Mouse (Mus musculus) embryonic facial prominence, embryonic 10.5 days (tissue): ENCODE data around the gene Podnl1. TPM values are rescaled to one million over a fixed set of nuclear protein-coding genes. Genes with fewer than 3 reads are reported as not detected.

Source experiments
- DNase-seq: peaks from one replicate; pipeline ENCODE4 v3.0.0-alpha.2; 2017; ENCODE audit warnings: low spot score
- H3K27ac ChIP-seq: fragments of 300-500 bp; sonication (generic); replicated peaks from 2 replicates; pipeline ENCODE4 v1.5.1; 2016; ENCODE audit warnings: mild to moderate bottlenecking
- H3K27me3 ChIP-seq: fragments of 300-500 bp; sonication (generic); replicated peaks from 2 replicates; pipeline ENCODE4 v1.6.1; 2016; ENCODE audit warnings: low read depth, mild to moderate bottlenecking; ENCODE audit not compliant: poor library complexity, severe bottlenecking
- H3K36me3 ChIP-seq: fragments of 300-500 bp; sonication (generic); replicated peaks from 2 replicates; pipeline ENCODE4 v1.6.1; 2016; ENCODE audit warnings: mild to moderate bottlenecking, moderate library complexity
- H3K4me1 ChIP-seq: fragments of 300-500 bp; sonication (generic); 2 replicates; pipeline ENCODE4 v1.6.1; 2016
- H3K4me3 ChIP-seq: fragments of 300-500 bp; sonication (generic); 2 replicates; pipeline ENCODE4 v1.5.1; 2016; ENCODE audit warnings: mild to moderate bottlenecking, moderate library complexity
- H3K9me3 ChIP-seq: fragments of 300-500 bp; sonication (generic); 2 replicates; pipeline ENCODE4 v1.6.1; 2016; ENCODE audit warnings: mild to moderate bottlenecking
- WGBS: fragments of 180-500 bp; shearing (Covaris S2); methylation state at CpG from one replicate; pipeline ENCODE4 v1.1.7; 2016; 5-methylcytosine and 5-hydroxymethylcytosine counted together
- microRNA counts: library from miRNA; unstranded; fragments of <30 nt; microRNA quantifications from one replicate; lab custom pipeline; 2017
- microRNA-seq: library from miRNA; unstranded; fragments of <30 nt; microRNA quantifications from one replicate; pipeline ENCODE4, GENCODE M21; 2017
- polyA plus RNA-seq: library from polyadenylated mRNA; unstranded; fragments of >200 nt; fragmentation: Nextera tagmentation; extraction: Ambion mirVana; gene quantifications from 2 replicates; pipeline ENCODE4 v1.2.1, GENCODE M21; 2016

Podnl1 gene
- polyA plus RNA-seq, 1 experiment from 2014 or later: 0.12 TPM

GRCm38 (mm10) chr8:84176560-84176959, 50.8 kb downstream of the Podnl1 start:
- H3K4me1 ChIP-seq: peaks cover 46% of the 10 kb centered on the region
- H3K27me3 ChIP-seq: no peaks in the 10 kb centered on the region
- no peak for DNase-seq
- 26% methylated on average over 3 of the region's 3 CpGs for WGBS
- H3K27ac ChIP-seq: no peak overlapping the region; the same call in 1 of the 2 replicates
- no peaks in the 10 kb centered on the region for H3K9me3 ChIP-seq
- peaks cover 80% of the 10 kb centered on the region for H3K36me3 ChIP-seq
- H3K4me3 ChIP-seq: no peak overlapping the region

GRCm38 (mm10) chr8:84177405-84177804, 51.6 kb downstream of the Podnl1 start:
- 89% methylated on average over 3 of the region's 3 CpGs for WGBS

GRCm38 (mm10) chr8:84178592-84178991, 52.8 kb downstream of the Podnl1 start:
- Histone ChIP-seq H3K27me3 (no peaks in the 10 kb centered on the region), H3K9me3 (no peaks in the 10 kb centered on the region), H3K4me1 (peaks cover 64% of the 10 kb centered on the region), H3K36me3 (peaks cover 66% of the 10 kb centered on the region), H3K4me3 (no peak overlapping the region), H3K27ac (peak overlapping the region; percentile 97; the same call in 1 of the 2 replicates)
- WGBS: 81% methylated on average over 8 of the region's 8 CpGs
- no peak for DNase-seq

More at GRCm38 (mm10) chr8:84177405-84177804, 51.6 kb downstream of the Podnl1 start:
- H3K36me3 ChIP-seq: peaks cover 77% of the 10 kb centered on the region
- H3K27ac ChIP-seq: no peak overlapping the region
- no peak for DNase-seq
- peaks cover 54% of the 10 kb centered on the region for H3K4me1 ChIP-seq
- H3K4me3 ChIP-seq: no peak overlapping the region
- H3K27me3 ChIP-seq: no peaks in the 10 kb centered on the region
- H3K9me3 ChIP-seq: no peaks in the 10 kb centered on the region

GRCm38 (mm10) chr8:84179946-84180345, 54.2 kb downstream of the Podnl1 start:
- no peak for DNase-seq
- Histone ChIP-seq H3K4me1 (peaks cover 74% of the 10 kb centered on the region), H3K27me3 (peaks cover 9% of the 10 kb centered on the region), H3K36me3 (peaks cover 52% of the 10 kb centered on the region), H3K27ac (peak overlapping the region; percentile 97), H3K4me3 (peak overlapping the region; percentile 53), H3K9me3 (no peaks in the 10 kb centered on the region)
- 10% methylated on average over 4 of the region's 4 CpGs for WGBS

- Histone ChIP-seq H3K4me1 (peaks cover 74% of the 10 kb centered on the region), H3K27ac (peak overlapping the region; percentile 97), H3K4me3 (peak overlapping the region; percentile 53), H3K36me3 (peaks cover 45% of the 10 kb centered on the region), H3K9me3 (no peaks in the 10 kb centered on the region), H3K27me3 (peaks cover 13% of the 10 kb centered on the region)
- DNase-seq: peak; percentile 92
- WGBS: 1% methylated on average over 16 of the region's 16 CpGs
Measured at GRCm38 (mm10) chr8:84180530-84181190, 54.9 kb downstream of the Podnl1 start.

MicroRNA genes within 50 kb of the gene (microRNA counts, 519-probe panel; counts per million panel counts)
- microRNA mmu-miR-181c (lab: Ali Mortazavi, UCI) (188 counts per million, percentile 57 among the panel's probes with 10 or more counts), microRNA mmu-miR-709 (lab: Ali Mortazavi, UCI) (3,179 counts per million, percentile 70 among the panel's probes with 10 or more counts)

Small RNA genes within 50 kb of the gene (microRNA-seq; reads per million reads assigned to microRNA genes)
- gene Gm25110 (not detected), gene Mir181c (5,032 reads per million, percentile 89 among the genes with 10 or more reads in this experiment), gene Mir181d (4,564 reads per million, percentile 88 among the genes with 10 or more reads in this experiment), gene Mir709 (not detected)

Other genes starting within 250 kb of the Podnl1 start
- 12.4 and 13.9 TPM in 2 replicates for gene Adgrl1, start 225.9 kb upstream of the Podnl1 start, polyA plus RNA-seq
- gene Gm10644, start 170.8 kb upstream of the Podnl1 start, polyA plus RNA-seq: 0.54 and 1.0 TPM in 2 replicates
- gene Asf1b, start 170.5 kb upstream of the Podnl1 start, polyA plus RNA-seq: 95.4 and 105 TPM in 2 replicates
- 150 and 153 TPM in 2 replicates for gene Prkaca, start 153.0 kb upstream of the Podnl1 start, polyA plus RNA-seq
- gene Samd1, start 128.3 kb upstream of the Podnl1 start, polyA plus RNA-seq: 12.1 and 12.2 TPM in 2 replicates
- gene 1700067K01Rik, start 124.5 kb upstream of the Podnl1 start, polyA plus RNA-seq: 0.60 and 1.0 TPM in 2 replicates
- gene 2210011C24Rik, start 113.8 kb upstream of the Podnl1 start, polyA plus RNA-seq: 0.28 TPM in 1 of 2 replicates, not detected in the other
- gene Palm3, start 104.5 kb upstream of the Podnl1 start, polyA plus RNA-seq: 9.3 and 11.5 TPM in 2 replicates
- gene Il27ra, start 83.4 kb upstream of the Podnl1 start, polyA plus RNA-seq: 0.16 and 0.29 TPM in 2 replicates
- gene Rln3, start 81.0 kb upstream of the Podnl1 start, polyA plus RNA-seq: not detected in 2 replicates
- 1.1 and 1.4 TPM in 2 replicates for gene Gm10643, start 60.9 kb upstream of the Podnl1 start, polyA plus RNA-seq
- 9.7 TPM in 2 replicates for gene Rfx1, start 59.2 kb upstream of the Podnl1 start, polyA plus RNA-seq
- gene Dcaf15, start 21.2 kb upstream of the Podnl1 start, polyA plus RNA-seq: 15.9 and 18.0 TPM in 2 replicates
- 20.4 and 21.0 TPM in 2 replicates for gene Cc2d1a, start 21.9 kb downstream of the Podnl1 start, polyA plus RNA-seq
- gene 4930432K21Rik, start 22.0 kb downstream of the Podnl1 start, polyA plus RNA-seq: 1.5 and 1.8 TPM in 2 replicates
- 2.4 and 3.5 TPM in 2 replicates for gene Nanos3, start 59.2 kb downstream of the Podnl1 start, polyA plus RNA-seq
- gene Zswim4, start 111.1 kb downstream of the Podnl1 start, polyA plus RNA-seq: 37.2 and 41.7 TPM in 2 replicates
- 409 and 427 TPM in 2 replicates for gene D8Ertd738e, start 123.7 kb downstream of the Podnl1 start, polyA plus RNA-seq
- 64.0 and 64.2 TPM in 2 replicates for gene Mri1, start 131.3 kb downstream of the Podnl1 start, polyA plus RNA-seq
- 21.9 and 24.6 TPM in 2 replicates for gene Ccdc130, start 144.4 kb downstream of the Podnl1 start, polyA plus RNA-seq